Comparison of ENCODE assay signal across 8 mouse cellular contexts in the genomic region with DNA sequence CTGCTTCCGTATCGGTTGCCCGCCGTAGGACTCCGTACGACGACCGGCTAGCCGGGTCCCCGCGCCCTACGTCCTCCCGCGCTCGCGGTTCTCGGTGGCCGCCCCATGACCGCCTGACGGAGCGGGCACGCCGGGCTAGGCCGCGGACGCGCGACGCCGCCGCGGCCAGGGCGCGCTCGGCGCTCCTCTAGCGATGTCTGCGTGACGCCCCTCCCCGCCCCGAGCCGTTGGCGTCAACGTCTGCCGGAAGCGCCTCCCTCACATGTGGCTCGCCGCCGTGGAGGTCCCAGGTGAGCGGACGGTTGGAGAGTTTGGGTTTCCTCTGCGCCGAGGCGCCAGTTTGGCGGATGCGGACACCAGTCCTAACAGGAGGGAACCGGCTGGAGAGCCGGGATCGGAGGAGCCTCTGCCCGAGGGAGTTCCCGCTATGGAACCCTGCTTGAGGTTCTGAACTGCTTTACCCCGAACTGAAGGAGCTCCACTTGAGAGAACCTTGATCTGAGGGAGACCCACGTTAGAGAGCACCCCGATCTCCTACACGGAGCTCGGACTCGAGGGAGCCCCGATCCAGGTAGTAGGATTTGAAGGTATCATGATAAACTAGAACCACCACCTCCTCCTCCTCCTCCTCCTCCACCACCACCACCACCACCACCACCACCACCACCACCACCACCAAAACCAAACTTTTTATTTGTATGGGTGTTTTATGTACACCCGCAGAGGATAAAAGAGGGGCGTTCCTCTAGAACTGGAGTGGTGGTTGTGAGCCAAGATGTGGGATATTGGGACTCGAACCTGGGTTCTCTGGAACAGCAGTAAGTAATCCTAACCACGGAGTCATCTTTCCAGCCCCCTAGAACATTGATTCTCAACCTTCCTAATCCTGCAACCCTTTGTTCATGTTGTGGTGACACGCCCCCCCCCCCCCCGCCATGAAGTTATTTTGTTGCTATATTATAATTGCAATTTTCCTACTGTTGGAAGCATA. TPM values are rescaled to one million over a fixed set of nuclear protein-coding genes. Genes with fewer than 3 reads are reported as not detected.
DNase-seq lines count a peak whose midpoint lies in the region; ATAC-seq and TF ChIP-seq lines count a peak whose summit lies in the region.

A gene (minus strand): TSS at position 161 of the 991 bp plus-strand sequence.
A gene (plus strand): TSS at position 272 of the 991 bp plus-strand sequence.

- H3K9ac ChIP-seq in forebrain, embryonic 13.5 days: peak within 1 kb of the TSS; percentile 81
- H3K9ac ChIP-seq in liver, embryonic 16.5 days (ENCODE audit: low read depth, low read length): peak within 1 kb of the TSS; percentile 89
- H3K9ac ChIP-seq in neural tube, embryonic 12.5 days: peak within 1 kb of the TSS; percentile 80
- peak within 1 kb of the TSS; percentile 87 for H3K9ac ChIP-seq in stomach, postnatal 0 days (ENCODE audit: low read length)

- peaks cover 40% of the 10 kb centered on the region for H3K4me1 ChIP-seq in forebrain, embryonic 13.5 days
- H3K4me1 ChIP-seq in liver, embryonic 16.5 days (ENCODE audit: control insufficient read depth, low read depth, low read length): peaks cover 35% of the 10 kb centered on the region
- H3K4me1 ChIP-seq in neural tube, embryonic 12.5 days: peaks cover 21% of the 10 kb centered on the region
- 0 out of 2 replicates have a peak, but pooled peaks cover 3% of the 10 kb centered on the region for H3K4me1 ChIP-seq in stomach, postnatal 0 days (replicated peaks; ENCODE audit: control insufficient read depth, insufficient read depth)

- TF ChIP-seq EP300 in stomach, postnatal 0 days (optimal IDR thresholded peaks at IDR 0.05): no peak

- H3K9me3 ChIP-seq in forebrain, embryonic 13.5 days (replicated peaks): no peaks in the 10 kb centered on the region
- H3K9me3 ChIP-seq in liver, embryonic 16.5 days (replicated peaks; ENCODE audit: control insufficient read depth, low read length): no peaks in the 10 kb centered on the region
- H3K9me3 ChIP-seq in neural tube, embryonic 12.5 days: no peaks in the 10 kb centered on the region
- no peaks in the 10 kb centered on the region for H3K9me3 ChIP-seq in stomach, postnatal 0 days (ENCODE audit: control insufficient read depth, low read length)

- peak within 1 kb of the TSS; percentile 75 for H3K4me2 ChIP-seq in forebrain, embryonic 13.5 days
- peak within 1 kb of the TSS; percentile 94 for H3K4me2 ChIP-seq in liver, embryonic 16.5 days (ENCODE audit: low read depth, low read length)
- H3K4me2 ChIP-seq in neural tube, embryonic 12.5 days (replicated peaks): peak within 1 kb of the TSS; percentile 83
- H3K4me2 ChIP-seq in stomach, postnatal 0 days (replicated peaks; ENCODE audit: low read depth): peak within 1 kb of the TSS; percentile 82

- under 1% methylated on average over 62 of the region's 74 CpGs for WGBS in forebrain, embryonic 13.5 days
- WGBS in liver, embryonic 16.5 days (ENCODE audit: insufficient replicate concordance): under 1% methylated on average over 68 of the region's 74 CpGs
- WGBS in neural tube, embryonic 12.5 days: 2% methylated on average over 74 of the region's 74 CpGs
- WGBS in stomach, postnatal 0 days: under 1% methylated on average over 56 of the region's 74 CpGs

- H3K27ac ChIP-seq in forebrain, embryonic 13.5 days: peak within 1 kb of the TSS; percentile 87
- H3K27ac ChIP-seq in liver, embryonic 16.5 days (ENCODE audit: low read length): peak within 1 kb of the TSS; percentile 84
- H3K27ac ChIP-seq in neural tube, embryonic 12.5 days: peak within 1 kb of the TSS; percentile 91
- peak within 1 kb of the TSS; percentile 92 for H3K27ac ChIP-seq in stomach, postnatal 0 days (replicated peaks)

- peak; percentile 90 for ATAC-seq in cerebellum, adult (ENCODE audit: insufficient number of reproducible peaks, low FRiP score, low TSS enrichment)
- ATAC-seq in forebrain, embryonic 13.5 days: peak; percentile 94
- ATAC-seq in liver, embryonic 16.5 days (ENCODE audit: low read depth): peak; percentile 87
- peak; percentile 92 for ATAC-seq in neural tube, embryonic 12.5 days (ENCODE audit: low FRiP score, low read depth)
- ATAC-seq in stomach, postnatal 0 days (ENCODE audit: low FRiP score, low TSS enrichment): peak; percentile 93

- TF ChIP-seq CTCF in stomach, postnatal 0 days (IDR thresholded peaks at IDR 0.05; ENCODE audit: low read depth): no peak

- no peaks in the 10 kb centered on the region for H3K27me3 ChIP-seq in forebrain, embryonic 13.5 days
- no peaks in the 10 kb centered on the region for H3K27me3 ChIP-seq in liver, embryonic 16.5 days (ENCODE audit: control insufficient read depth, insufficient read depth, low read depth, low read length)
- H3K27me3 ChIP-seq in neural tube, embryonic 12.5 days (replicated peaks): no peaks in the 10 kb centered on the region
- no peaks in the 10 kb centered on the region for H3K27me3 ChIP-seq in stomach, postnatal 0 days (ENCODE audit: control insufficient read depth, insufficient read depth, low read length)

- intact Hi-C loops in heart, postnatal 10 days (cut with DNase I): loop anchor here (2.0 kb wide), 2 partner anchors 39 to 73 kb away; a partner anchor contains a TSS

- peak; percentile 94 for DNase-seq in ES-CJ7 (ENCODE audit: low read depth, low spot score)
- DNase-seq in heart, postnatal 10 days: peak; percentile 95 to 97
- DNase-seq in kidney, postnatal 4 days: peak; percentile 94 to 97
- peak; percentile 94 for DNase-seq in stomach, postnatal 0 days (ENCODE audit: low spot score)

- H3K4me3 ChIP-seq in forebrain, embryonic 13.5 days: peak within 1 kb of the TSS; percentile 86
- H3K4me3 ChIP-seq in liver, embryonic 16.5 days (ENCODE audit: low read depth, low read length): peak within 1 kb of the TSS; percentile 89
- peak within 1 kb of the TSS; percentile 77 for H3K4me3 ChIP-seq in neural tube, embryonic 12.5 days
- peak within 1 kb of the TSS; percentile 72 for H3K4me3 ChIP-seq in stomach, postnatal 0 days (ENCODE audit: low read depth, low read length)

- peaks cover 22% of the 10 kb centered on the region for H3K36me3 ChIP-seq in forebrain, embryonic 13.5 days (ENCODE audit: poor library complexity, severe bottlenecking)
- H3K36me3 ChIP-seq in liver, embryonic 16.5 days (ENCODE audit: control insufficient read depth, insufficient read depth): peaks cover 5% of the 10 kb centered on the region
- H3K36me3 ChIP-seq in neural tube, embryonic 12.5 days: peaks cover 14% of the 10 kb centered on the region
- peaks cover 2% of the 10 kb centered on the region; the same call in 1 of the 2 replicates for H3K36me3 ChIP-seq in stomach, postnatal 0 days (ENCODE audit: control insufficient read depth, insufficient read depth, low read length)

RNA-seq across cellular contexts. Expression of the first gene that starts in this region (rescaled TPM):
- 27.5 and 30.9 TPM in 2 replicates for polyA plus RNA-seq in forebrain, embryonic 13.5 days (2015; fragmentation: Nextera tagmentation; extraction: Ambion mirVana)
- 10 to 100 TPM; 22.0 to 24.9 TPM for total RNA-seq in heart, postnatal 10 days (2021)
- polyA plus RNA-seq in liver, embryonic 16.5 days (2015; fragmentation: Nextera tagmentation; extraction: Ambion mirVana): 18.8 and 19.6 TPM in 2 replicates
- polyA plus RNA-seq in neural tube, embryonic 12.5 days (2016; fragmentation: Nextera tagmentation; extraction: Ambion mirVana): 34.6 and 35.1 TPM in 2 replicates
- polyA plus RNA-seq in stomach, postnatal 0 days (2015; fragmentation: Nextera tagmentation; extraction: Ambion mirVana): 18.0 and 21.0 TPM in 2 replicates

RNA-seq across cellular contexts. Expression of the second gene that starts in this region (rescaled TPM):
- 3.2 and 3.5 TPM in 2 replicates for polyA plus RNA-seq in forebrain, embryonic 13.5 days (2015; fragmentation: Nextera tagmentation; extraction: Ambion mirVana)
- total RNA-seq in heart, postnatal 10 days (2021): 1 to 10 TPM; 7.0 to 8.6 TPM
- 2.3 and 2.4 TPM in 2 replicates for polyA plus RNA-seq in liver, embryonic 16.5 days (2015; fragmentation: Nextera tagmentation; extraction: Ambion mirVana)
- 5.0 and 5.5 TPM in 2 replicates for polyA plus RNA-seq in neural tube, embryonic 12.5 days (2016; fragmentation: Nextera tagmentation; extraction: Ambion mirVana)
- 1.2 and 1.6 TPM in 2 replicates for polyA plus RNA-seq in stomach, postnatal 0 days (2015; fragmentation: Nextera tagmentation; extraction: Ambion mirVana)

Comparison
In these comparisons a context has a peak if more than half of its experiments do, and no peak if none do; other contexts are left out.
1. Peak in every context shown above with its lines: DNase-seq, ATAC-seq, H3K4me3 ChIP-seq and H3K27ac ChIP-seq.